Mouse (Mus musculus): ENCODE data around the gene Slc25a5. TPM values are rescaled to one million over a fixed set of nuclear protein-coding genes. Genes with fewer than 3 reads are reported as not detected.

Gene Slc25a5
- 415 and 481 TPM in 2 replicates for polyA plus RNA-seq (2012; rRNA removed)

DNA sequence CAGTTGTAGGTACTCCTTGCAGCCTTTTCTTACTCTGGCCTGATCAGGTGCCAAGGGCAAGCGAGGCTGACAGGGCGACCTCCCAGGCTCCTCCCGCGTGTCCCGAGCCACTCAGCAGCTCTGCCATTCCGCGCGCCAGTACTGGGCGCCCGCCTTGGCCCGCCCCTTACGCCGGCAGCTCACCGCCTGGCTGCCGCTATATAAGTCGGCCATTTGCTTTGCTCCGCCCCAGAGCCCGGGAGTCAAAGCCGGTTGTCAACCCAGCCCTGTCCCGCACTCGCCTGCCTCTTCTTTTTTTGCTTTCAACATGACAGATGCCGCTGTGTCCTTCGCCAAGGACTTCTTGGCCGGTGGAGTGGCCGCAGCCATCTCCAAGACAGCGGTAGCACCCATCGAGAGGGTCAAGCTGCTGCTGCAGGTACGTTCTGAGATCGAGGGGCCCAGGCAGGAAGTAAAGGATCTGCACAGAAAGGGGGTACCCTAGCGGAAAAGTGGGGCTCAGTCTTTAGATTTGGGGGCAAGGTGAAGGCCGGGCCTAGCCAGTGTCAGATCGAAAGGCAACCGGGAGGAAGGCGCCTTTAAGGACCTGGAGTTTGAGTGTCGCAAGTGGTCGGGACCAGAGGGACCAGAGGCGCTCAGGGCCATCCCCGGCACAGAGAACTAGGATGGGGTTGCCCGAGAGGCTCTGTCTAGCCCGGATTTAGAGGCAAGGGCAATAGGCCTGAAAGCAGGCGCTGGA, at the start of gene Slc25a5:
Gene Slc25a5 (plus strand): TSS at position 228 of the 739 bp plus-strand sequence.

Other genes starting within 250 kb of the Slc25a5 start
- gene Pgrmc1, start 197.4 kb upstream of the Slc25a5 start, polyA plus RNA-seq (2012; rRNA removed): 262 TPM in 2 replicates
- gene Akap17b, start 150.3 kb upstream of the Slc25a5 start, polyA plus RNA-seq (2012; rRNA removed): 8.0 and 8.1 TPM in 2 replicates
- gene Slc25a43, start 52.0 kb upstream of the Slc25a5 start, polyA plus RNA-seq (2012; rRNA removed): 0.76 and 0.80 TPM in 2 replicates
- 43.0 and 44.7 TPM in 2 replicates for gene Ube2a, start 78.2 kb downstream of the Slc25a5 start, polyA plus RNA-seq (2012; rRNA removed)
- 20.1 and 22.0 TPM in 2 replicates for gene C330007P06Rik, start 78.5 kb downstream of the Slc25a5 start, polyA plus RNA-seq (2012; rRNA removed)
- 11.8 and 12.7 TPM in 2 replicates for gene Nkrf, start 107.2 kb downstream of the Slc25a5 start, polyA plus RNA-seq (2012; rRNA removed)
- gene Sept6, start 196.1 kb downstream of the Slc25a5 start, polyA plus RNA-seq (2012; rRNA removed): 50.7 and 52.5 TPM in 2 replicates

All from central nervous system, embryonic 14 days (tissue).